Mouse (Mus musculus) testis, postnatal 14 days (tissue): ENCODE results near the gene Tcl1b3.

ENCODE experiments used
- DNase-seq: peaks from one replicate; pipeline ENCODE4 v3.0.0; 2021; ENCODE audit warnings: low spot score

Tcl1b3 gene

DNA sequence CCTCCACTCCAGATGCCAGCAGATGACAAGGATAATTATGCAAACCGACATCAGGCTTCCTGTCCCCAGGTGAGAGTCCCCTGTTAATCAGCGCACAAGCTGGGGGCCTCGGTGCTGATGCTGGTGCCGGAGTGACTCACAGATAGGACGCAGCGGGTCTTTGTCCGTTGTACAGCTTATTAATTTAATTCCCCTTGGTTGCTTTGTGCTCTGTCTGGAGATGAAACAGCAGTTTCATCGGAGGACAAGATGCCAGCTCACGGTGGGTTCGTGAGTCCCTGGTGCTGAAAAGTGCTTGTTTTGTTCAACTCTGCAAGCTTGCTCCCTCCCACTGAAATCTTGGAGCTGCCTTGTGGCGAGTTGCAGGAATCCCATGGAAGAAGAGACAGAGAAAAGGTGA, 43.5 kb downstream of the Tcl1b3 start:
- no peak for DNase-seq

DNA sequence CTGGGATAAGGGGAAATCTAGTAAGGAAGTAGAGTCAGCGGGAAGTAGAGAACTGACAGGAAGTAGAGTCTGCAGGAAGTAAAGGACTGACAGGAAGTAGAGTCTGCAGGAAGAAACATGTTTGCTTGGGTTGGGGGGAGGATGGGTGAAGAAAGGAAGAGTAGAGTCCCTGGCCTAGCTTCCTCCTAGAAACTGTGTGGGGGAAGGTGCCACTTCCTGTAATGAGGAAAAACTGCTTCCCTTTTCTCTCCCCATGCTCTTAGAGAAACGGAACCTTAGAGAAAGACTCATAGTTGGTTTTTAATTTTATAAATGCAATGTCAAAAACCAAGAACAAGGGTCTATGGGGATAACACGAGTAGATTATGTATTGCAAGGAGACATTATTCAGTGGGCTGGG, 44.2 kb downstream of the Tcl1b3 start:
- DNase-seq: no peak

- no peak for DNase-seq
Observed at GRCm38 (mm10) chr12:105239060-105239459, 48.2 kb downstream of the Tcl1b3 start.
